Mouse (Mus musculus) neural tube, embryonic 11.5 days (tissue): ENCODE data around the gene Gm2174. TPM values are rescaled to one million over a fixed set of nuclear protein-coding genes. Genes with fewer than 3 reads are reported as not detected.

Source experiments
- ATAC-seq: fragments of 200-750 bp; cut with Nextera tagmentation; 2 replicates; pipeline ENCODE4 v1.8.0; 2017; ENCODE audit warnings: moderate number of reproducible peaks, mild to moderate bottlenecking, moderate TSS enrichment, moderate library complexity; ENCODE audit not compliant: insufficient read depth, low FRiP score, low TSS enrichment
- DNase-seq: peaks from one replicate; pipeline ENCODE4 v3.0.0-alpha.2; 2015; ENCODE audit warnings: low spot score
- H3K27ac ChIP-seq: fragments of 300-500 bp; sonication (generic); 2 replicates; pipeline ENCODE4 v1.5.1; 2014; ENCODE audit warnings: low read depth, mild to moderate bottlenecking, low read length
- H3K27me3 ChIP-seq: fragments of 300-500 bp; sonication (generic); 2 replicates; pipeline ENCODE4 v1.6.1; 2014; ENCODE audit warnings: mild to moderate bottlenecking, low read length, mixed read lengths; ENCODE audit not compliant: control insufficient read depth, insufficient read depth
- H3K36me3 ChIP-seq: fragments of 300-500 bp; sonication (generic); 2 replicates; pipeline ENCODE4 v1.6.1; 2014; ENCODE audit warnings: mild to moderate bottlenecking, low read length, moderate library complexity, mixed read lengths; ENCODE audit not compliant: control insufficient read depth, insufficient read depth
- H3K4me1 ChIP-seq: fragments of 300-500 bp; sonication (generic); 2 replicates; pipeline ENCODE4 v1.6.1; 2014; ENCODE audit warnings: low read length, mixed read lengths; ENCODE audit not compliant: control insufficient read depth, insufficient read depth
- H3K4me2 ChIP-seq: fragments of 300-500 bp; sonication (generic); 2 replicates; pipeline ENCODE4 v1.6.1; 2014; ENCODE audit warnings: low read depth, mild to moderate bottlenecking, moderate library complexity
- H3K4me3 ChIP-seq: fragments of 300-500 bp; sonication (generic); 2 replicates; pipeline ENCODE4 v1.5.1; 2014; ENCODE audit warnings: low read depth, low read length
- H3K9ac ChIP-seq: fragments of 300-500 bp; sonication (generic); 2 replicates; pipeline ENCODE4 v1.6.1; 2014; ENCODE audit warnings: mild to moderate bottlenecking, low read length
- H3K9me3 ChIP-seq: fragments of 300-500 bp; sonication (generic); 2 replicates; pipeline ENCODE4 v1.6.1; 2016; ENCODE audit warnings: low read length; ENCODE audit not compliant: control insufficient read depth
- WGBS: fragments of 180-500 bp; shearing (Covaris S2); extraction: QIAGEN DNeasy Blood & Tissue Kit; methylation state at CpG from one replicate; pipeline ENCODE4 v1.1.7; 2014; 5-methylcytosine and 5-hydroxymethylcytosine counted together
- polyA plus RNA-seq: library from polyadenylated mRNA; unstranded; fragments of >200 nt; fragmentation: Nextera tagmentation; extraction: Ambion mirVana; gene quantifications from 2 replicates; pipeline ENCODE4 v1.2.1, GENCODE M21; 2014

The Gm2174 gene
- polyA plus RNA-seq, 1 experiment from 2014 or later: 2.0 TPM

DNA sequence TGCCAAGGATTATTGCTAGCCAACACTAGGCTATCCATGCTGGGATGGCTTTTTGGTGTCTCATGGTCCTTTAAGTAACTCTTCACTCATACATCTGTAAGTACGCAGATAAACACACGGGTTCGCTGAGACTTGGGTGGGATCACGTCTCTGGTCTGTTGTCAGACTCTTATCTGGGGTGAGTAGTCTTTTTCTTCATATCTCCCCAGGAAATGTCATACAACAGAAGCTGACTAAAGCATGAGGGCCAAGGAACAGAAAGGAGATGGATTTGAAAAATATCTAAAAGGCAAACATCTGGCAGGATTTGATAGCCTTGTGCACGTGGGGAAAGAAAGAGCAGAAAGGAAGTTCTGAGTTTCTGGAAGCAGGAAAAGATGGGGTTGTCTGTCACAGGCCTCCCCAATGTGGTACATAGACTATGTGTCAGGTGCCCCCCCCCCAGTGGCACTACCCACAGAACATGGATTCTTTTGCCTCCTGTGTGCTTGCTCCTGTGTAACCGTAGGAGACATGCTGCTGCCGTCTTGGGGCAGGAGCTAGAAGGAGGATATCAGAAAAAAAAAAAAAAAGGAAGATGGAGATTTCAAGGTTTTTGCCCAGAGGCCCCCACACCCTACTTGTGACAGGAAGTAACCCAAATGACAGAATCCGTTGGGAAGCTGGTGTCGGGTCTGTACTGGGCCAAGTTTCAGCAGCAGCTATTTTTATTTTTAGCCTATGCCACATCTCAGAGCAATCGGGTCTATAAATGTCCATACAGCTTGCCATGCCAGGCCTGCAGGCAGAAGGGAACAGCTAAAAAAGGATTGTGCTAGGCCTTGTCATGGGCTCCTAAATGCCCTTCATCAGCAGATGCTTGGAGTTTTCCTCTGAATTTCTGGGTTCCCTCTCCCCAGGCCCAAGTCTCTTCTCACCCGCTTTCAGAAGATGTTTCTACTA lies 1.0 kb upstream of the Gm2174 start:
- DNase-seq (no peak), ATAC-seq (no peak)
- 91% methylated on average over 11 of the region's 11 CpGs for WGBS
- Histone ChIP-seq H3K4me1 (no peaks in the 10 kb centered on the region), H3K4me2 (no peak overlapping the region), H3K36me3 (no peaks in the 10 kb centered on the region), H3K9ac (no peak overlapping the region), H3K27ac (no peak overlapping the region), H3K27me3 (no peaks in the 10 kb centered on the region), H3K4me3 (no peak overlapping the region), H3K9me3 (no peaks in the 10 kb centered on the region)

GRCm38 (mm10) chrX:56454671-56455371 lies 7.1 kb downstream of the Gm2174 start, which contains the start of gene Ints6l:
Gene Ints6l, plus strand, starts transcription at chrX:56454857.
- WGBS: 22% methylated on average over 21 of the region's 22 CpGs

DNA sequence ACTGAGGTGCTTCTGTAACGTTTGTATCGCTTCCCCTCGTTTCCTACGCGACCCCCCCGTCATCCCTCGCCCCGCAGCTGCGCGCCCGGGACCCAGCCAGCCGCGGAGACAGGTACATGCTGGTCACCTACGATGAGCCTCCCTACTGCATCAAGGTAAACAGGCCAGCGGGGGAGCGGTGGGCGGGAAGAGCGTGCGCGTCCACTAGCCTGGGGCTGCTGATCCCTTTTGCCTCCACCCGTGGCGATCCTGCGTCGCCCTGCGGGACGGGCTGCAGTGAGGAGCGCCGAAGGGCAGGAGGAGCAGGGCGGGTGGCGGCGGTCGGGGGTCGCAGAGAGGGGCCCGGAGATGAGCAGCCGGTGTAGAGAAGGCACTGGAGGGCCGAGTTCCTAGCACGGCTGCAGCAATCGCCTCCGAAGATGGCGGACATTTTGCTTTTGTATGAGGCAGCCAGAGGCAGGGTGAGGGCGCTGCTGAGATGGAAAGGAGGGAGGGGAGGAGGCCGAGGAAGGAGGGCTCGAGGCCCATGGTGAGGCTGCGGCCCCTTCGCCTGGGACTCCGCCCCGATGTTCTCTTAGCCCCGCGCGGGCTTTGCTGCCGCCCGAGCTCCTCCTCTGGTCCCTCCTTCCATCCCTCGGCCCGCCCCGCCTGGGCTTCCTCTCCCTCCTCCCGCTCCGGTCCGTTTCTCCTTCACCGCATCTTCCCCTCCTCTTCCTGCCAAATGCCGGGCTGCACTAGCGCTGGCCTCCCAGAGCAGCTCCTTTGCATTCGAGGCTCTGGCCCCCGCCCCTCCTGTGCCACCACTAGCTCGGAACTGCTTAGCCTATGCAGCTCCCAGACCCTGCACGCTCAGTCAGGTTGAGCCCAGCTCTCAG lies 7.8 kb downstream of the Gm2174 start:
- WGBS: 15% methylated on average over 50 of the region's 65 CpGs
- DNase-seq: peak; percentile 89
- no peaks in the 10 kb centered on the region for H3K27me3 ChIP-seq

More at GRCm38 (mm10) chrX:56454671-56455371, 7.1 kb downstream of the Gm2174 start, which contains the start of gene Ints6l:
- H3K9me3 ChIP-seq: no peaks in the 10 kb centered on the region
- no peaks in the 10 kb centered on the region for H3K36me3 ChIP-seq
- no peaks in the 10 kb centered on the region for H3K27me3 ChIP-seq
- H3K9ac ChIP-seq: peak within 1 kb of the TSS; percentile 79
- peak within 1 kb of the TSS; percentile 56 for H3K4me3 ChIP-seq
- H3K4me1 ChIP-seq: no peaks in the 10 kb centered on the region
- H3K27ac ChIP-seq: peak within 1 kb of the TSS; percentile 90
- H3K4me2 ChIP-seq: peak within 1 kb of the TSS; percentile 54
- ATAC-seq (peak; percentile 87), DNase-seq (peak; percentile 69)

DNA sequence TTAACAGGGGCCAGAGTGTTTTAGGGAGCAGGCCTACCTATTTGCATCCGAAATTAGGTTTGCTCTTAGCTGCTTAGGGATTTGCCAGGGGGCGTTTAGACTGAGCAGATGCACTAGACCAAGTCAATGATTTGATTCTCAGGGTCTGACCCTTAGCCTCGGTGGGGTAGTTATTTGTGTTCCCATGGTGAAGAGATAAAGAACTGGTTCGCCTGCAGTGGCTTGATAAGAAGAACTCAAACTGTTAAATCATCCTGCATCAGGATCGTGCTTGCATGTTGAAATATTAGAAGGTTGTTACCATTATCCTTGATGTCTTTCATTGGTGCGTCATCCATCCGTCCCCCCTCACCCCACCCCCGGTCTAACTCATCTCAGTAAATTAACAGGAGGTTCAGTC lies 8.6 kb downstream of the Gm2174 start:
- DNase-seq: peak; percentile 18
- Histone ChIP-seq H3K9ac (peak overlapping the region; percentile 28; the same call in 1 of the 2 replicates), H3K27me3 (no peaks in the 10 kb centered on the region), H3K4me1 (no peaks in the 10 kb centered on the region), H3K9me3 (no peaks in the 10 kb centered on the region), H3K36me3 (no peaks in the 10 kb centered on the region), H3K27ac (peak overlapping the region; percentile 90), H3K4me3 (peak overlapping the region; percentile 56), H3K4me2 (peak overlapping the region; percentile 54)
- ATAC-seq: peak; percentile 10; the same call in 1 of the 2 replicates
- WGBS: 26% methylated on average over 8 of the region's 8 CpGs

More for the DNA sequence above, 7.8 kb downstream of the Gm2174 start:
- Histone ChIP-seq H3K4me3 (peak overlapping the region; percentile 56), H3K4me2 (peak overlapping the region; percentile 54), H3K36me3 (no peaks in the 10 kb centered on the region), H3K27ac (peak overlapping the region; percentile 90), H3K9ac (peak overlapping the region; percentile 79), H3K9me3 (no peaks in the 10 kb centered on the region), H3K4me1 (no peaks in the 10 kb centered on the region)
- ATAC-seq: peak; percentile 94

- Histone ChIP-seq H3K4me1 (no peaks in the 10 kb centered on the region), H3K4me2 (no peak overlapping the region), H3K4me3 (no peak overlapping the region), H3K9me3 (no peaks in the 10 kb centered on the region), H3K36me3 (no peaks in the 10 kb centered on the region), H3K27me3 (no peaks in the 10 kb centered on the region), H3K27ac (no peak overlapping the region), H3K9ac (no peak overlapping the region)
- WGBS: 83% methylated on average over 14 of the region's 14 CpGs
- DNase-seq (no peak), ATAC-seq (no peak)
Measured at GRCm38 (mm10) chrX:56462020-56462933, 14.5 kb downstream of the Gm2174 start.

GRCm38 (mm10) chrX:56464906-56465305 lies 17.1 kb downstream of the Gm2174 start:
- ATAC-seq (no peak), DNase-seq (no peak)
- no peaks in the 10 kb centered on the region for H3K4me1 ChIP-seq
- H3K4me2 ChIP-seq: no peak overlapping the region
- H3K9me3 ChIP-seq: no peaks in the 10 kb centered on the region
- H3K4me3 ChIP-seq: no peak overlapping the region
- 93% methylated on average over 1 of the region's 1 CpGs for WGBS
- no peak overlapping the region for H3K27ac ChIP-seq
- no peaks in the 10 kb centered on the region for H3K27me3 ChIP-seq
- no peak overlapping the region for H3K9ac ChIP-seq
- H3K36me3 ChIP-seq: no peaks in the 10 kb centered on the region

GRCm38 (mm10) chrX:56467688-56468087 lies 19.9 kb downstream of the Gm2174 start:
- Histone ChIP-seq H3K4me1 (no peaks in the 10 kb centered on the region), H3K27ac (no peak overlapping the region), H3K27me3 (no peaks in the 10 kb centered on the region), H3K9me3 (0 out of 2 replicates have a peak, but pooled peaks cover 2% of the 10 kb centered on the region), H3K36me3 (no peaks in the 10 kb centered on the region), H3K4me3 (no peak overlapping the region), H3K9ac (no peak overlapping the region), H3K4me2 (no peak overlapping the region)
- 56% methylated on average over 4 of the region's 4 CpGs for WGBS
- no peak for DNase-seq
- ATAC-seq: no peak
